Mouse (Mus musculus) gastrocnemius, postnatal 14 days (tissue): ENCODE measurements around the gene Ints3. TPM values are rescaled to one million over a fixed set of nuclear protein-coding genes. Genes with fewer than 3 reads are reported as not detected.
A peak's percentile ranks its signal among the peaks of the same experiment; 100 is the strongest.

ENCODE experiments used
- DNase-seq: peaks from one replicate; pipeline ENCODE4 v3.0.0; 2021; ENCODE audit warnings: mixed read lengths
- intact Hi-C: fragments of 180-260 bp; cut with DNase I; formaldehyde crosslinking; loops from one replicate; pipeline ENCODE4 v1.15.1; 2025; ENCODE audit warnings: low total_unique reads
- total RNA-seq, 2 experiments: library from RNA; stranded (reverse); gene quantifications; 2 replicates each; pipeline ENCODE4 v1.2.3; 2021

Gene Ints3
- total RNA-seq, 2 experiments from 2014 or later = 15.7 to 17.7 TPM

DNA sequence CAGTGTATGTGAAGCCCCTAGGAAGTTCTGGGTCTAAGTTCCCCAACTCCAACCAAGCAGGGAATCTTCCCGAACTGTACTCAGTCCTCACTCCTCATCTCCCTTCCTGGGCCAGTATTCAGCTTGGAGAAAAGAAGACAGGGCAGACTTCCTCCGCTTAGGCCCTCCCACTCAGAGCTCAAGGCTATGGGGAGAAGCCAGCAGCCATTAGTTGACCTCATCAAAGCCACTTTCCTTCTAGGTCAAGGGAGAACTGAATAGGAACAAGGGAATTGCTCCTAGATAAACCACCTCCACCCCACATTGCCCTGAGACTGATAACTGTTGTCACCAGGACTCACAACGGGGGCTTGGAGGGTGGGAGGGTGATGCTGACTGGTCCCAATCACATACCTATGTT, 29.3 kb downstream of the Ints3 start:
- DNase-seq = no peak
- intact Hi-C loops = no loop called here

DNA sequence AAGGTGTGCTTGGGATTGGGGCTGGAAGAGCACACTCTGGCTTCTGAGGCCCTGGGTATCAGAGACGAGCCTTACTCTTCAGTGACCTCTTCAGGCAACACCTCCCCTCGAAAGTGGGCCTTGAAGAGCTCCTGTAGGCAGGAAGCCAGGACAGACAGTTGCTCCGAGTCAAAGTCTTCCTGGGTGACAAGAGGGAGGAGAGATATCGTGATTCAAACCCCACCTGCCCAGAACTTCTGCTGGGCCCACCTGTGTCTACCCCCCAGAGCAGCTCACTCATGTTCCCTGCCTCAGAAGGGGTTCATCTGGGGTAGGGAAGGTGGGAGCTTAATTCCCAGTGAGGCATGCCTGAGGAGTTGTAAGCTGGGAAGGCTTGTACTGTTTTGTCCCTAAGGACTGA, 32.4 kb downstream of the Ints3 start:
- no peak for DNase-seq
- intact Hi-C loops = no loop called here

DNA sequence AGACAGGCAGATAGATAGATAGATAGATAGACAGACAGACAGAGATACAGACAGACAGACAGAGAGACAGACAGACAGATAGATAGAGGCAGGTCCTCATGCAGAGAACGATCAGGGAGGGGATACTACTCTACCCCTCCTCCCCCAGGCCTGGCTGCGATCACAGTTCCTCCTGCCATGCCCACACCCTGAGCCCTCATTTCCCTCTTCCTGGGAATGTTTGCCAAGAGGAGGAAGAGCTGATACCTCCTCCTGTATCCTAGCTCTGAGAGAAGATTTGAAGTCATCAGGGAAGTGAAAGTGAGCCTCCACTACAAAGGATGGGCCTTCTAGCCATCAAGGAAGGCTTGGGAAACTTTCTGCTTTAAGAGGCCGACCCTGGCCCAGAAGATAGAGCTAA, 37.8 kb downstream of the Ints3 start:
- intact Hi-C loops = no loop called here

DNA sequence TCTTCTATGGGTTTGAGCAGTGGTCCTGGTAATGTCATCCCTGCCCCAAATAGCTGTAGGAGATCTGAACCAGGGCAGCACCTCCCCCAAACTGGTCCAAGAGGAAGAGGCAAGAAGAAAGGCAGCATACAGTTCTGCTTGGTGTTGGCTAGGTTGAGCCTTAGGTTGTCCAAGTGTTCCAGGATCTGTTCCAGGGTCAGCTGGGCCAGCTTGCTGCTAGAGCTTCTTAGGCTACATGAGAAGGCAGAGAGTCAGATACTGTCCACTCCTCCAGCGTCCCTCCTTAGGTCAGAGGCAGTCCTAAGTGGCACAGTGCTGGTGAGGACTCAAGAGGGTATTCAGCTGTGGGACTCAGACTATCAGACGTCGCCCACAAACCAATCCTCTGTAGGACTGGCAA, 40.8 kb downstream of the Ints3 start:
- peak; percentile 32 for DNase-seq
- intact Hi-C loops = no loop called here

More for the DNA sequence above, 37.8 kb downstream of the Ints3 start:
- DNase-seq = no peak

DNA sequence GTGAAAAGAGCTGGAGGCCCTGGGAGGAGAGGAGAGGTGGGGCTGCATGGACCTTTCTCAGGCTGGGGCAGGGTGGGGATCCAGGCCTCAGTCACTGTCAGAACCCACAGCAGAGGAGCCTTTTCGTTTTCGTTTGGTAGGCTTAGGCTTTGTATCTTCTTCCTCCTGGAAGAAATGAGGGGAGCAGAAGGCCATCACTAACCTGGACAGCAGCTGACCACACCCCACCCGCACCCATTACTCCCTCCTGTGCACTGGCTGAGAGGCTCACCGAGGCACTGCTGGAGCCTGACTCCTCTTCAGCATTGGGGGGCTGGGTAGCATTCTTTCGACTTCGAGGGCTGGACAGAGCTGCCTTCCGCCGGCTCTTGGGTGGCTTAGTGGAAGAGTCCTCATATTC, 41.5 kb downstream of the Ints3 start:
- DNase-seq = no peak
- intact Hi-C loops = no loop called here

DNA sequence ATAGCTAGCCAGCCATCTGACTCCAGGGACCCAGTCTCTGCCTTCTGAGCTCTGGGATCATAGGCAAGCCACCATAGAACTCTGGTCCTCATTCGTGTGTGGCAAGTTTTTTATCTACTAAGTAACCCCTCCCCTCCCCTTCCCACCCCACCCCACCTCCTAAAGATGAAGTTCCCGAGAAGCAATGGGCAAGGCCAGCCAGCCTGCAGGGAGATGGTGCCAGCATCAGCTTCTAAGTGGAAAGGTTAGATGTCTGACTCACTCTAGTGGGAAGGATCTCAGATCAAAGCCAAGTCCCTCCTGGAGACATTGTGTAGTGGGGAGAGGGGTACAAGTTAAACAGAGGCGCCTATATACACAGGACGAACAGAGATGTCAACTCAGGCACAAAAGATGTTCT, 42.4 kb downstream of the Ints3 start:
- no peak for DNase-seq
- intact Hi-C loops = no loop called here

DNA sequence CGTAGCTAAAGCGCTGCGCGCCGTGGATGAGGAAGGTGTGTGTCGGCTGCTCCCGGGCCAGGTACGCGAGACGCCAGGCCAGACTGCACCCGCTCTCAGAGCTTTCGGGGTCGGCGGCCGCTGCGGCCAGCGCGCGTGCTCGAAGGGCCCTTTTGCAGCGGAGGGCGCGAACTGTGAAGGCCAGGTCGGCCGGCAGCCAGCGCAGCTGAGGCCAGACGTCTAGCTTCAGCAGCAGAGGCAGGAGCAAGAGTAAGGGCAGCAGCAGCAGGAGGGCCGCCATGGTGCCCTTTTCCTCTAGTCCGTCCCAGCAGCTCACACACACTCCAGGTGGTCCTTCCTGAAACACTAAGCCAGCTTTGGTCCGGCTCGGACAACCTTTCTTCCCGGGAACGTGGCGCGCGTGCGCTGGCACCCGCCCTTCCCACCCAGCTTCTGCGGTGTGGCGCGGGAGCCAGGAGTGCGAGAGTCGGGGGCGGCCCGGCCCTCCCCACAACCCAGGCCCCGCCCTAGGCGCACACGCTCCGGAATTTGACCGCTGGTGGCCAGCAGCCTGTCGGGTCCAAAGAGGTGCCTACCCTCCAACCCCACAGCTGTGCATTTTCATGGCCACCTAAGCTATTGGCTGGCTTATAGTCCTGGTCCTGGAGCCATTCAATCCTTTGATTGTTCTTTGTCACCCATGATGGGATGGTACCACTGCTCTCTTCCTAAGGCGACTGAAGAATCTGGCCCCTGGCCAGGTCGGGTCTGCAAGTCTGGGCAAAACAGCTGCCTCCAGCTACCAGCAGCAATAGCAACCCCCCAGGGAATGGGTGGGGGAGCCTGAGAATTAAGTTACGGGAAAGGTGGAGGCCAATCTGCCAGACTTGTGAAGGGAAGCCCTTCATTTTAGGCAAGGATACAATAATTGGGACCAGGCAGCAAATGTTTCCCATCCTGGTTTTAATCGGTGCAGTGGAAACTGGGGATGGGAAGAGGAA, 43.6 kb downstream of the Ints3 start, which contains the start of gene Slc27a3:
Gene Slc27a3 (minus strand): TSS at position 428 of the 980 bp plus-strand sequence.
- peak; percentile 60 for DNase-seq
- intact Hi-C loops = no loop called here

DNA sequence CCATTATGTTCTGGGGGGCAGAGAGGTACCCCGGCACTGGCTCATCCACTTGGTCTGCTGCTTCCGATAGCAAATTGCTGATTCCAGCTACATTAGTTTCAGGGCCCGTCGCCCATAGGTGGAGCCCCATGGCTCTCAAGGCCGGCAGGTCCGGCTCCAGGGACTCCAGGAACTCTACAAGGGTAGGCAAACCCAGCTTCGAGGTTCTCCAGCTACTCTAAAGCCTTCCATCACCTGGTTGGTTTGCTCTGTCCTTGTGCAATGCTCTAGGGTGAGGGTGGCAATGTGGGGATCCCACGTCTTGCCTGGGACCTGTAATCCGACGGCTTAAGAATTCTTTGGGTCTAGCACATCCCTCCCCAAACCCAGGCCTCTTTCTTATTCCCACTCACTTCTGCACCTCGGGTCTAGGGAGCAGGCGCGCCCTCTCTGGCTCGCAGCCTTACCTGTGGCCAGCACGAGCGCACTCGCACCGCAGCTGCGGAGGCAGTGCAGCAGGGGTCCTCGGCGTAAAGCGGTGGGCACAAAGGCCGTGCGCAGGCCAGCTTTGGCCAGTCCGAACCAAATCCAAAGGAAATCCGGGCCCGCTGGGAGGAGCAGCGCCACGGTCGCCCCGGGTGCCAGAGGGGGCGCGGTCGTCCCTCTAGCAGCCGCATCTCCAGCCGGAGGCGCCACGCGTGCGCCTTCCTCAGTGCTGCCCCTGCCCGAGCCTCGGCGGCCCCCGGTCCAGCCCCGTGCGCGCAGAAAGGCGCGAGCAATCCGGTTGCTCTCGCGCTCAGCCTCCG, 44.5 kb downstream of the Ints3 start:
- peak; percentile 53 for DNase-seq
- intact Hi-C loops = no loop called here

DNA sequence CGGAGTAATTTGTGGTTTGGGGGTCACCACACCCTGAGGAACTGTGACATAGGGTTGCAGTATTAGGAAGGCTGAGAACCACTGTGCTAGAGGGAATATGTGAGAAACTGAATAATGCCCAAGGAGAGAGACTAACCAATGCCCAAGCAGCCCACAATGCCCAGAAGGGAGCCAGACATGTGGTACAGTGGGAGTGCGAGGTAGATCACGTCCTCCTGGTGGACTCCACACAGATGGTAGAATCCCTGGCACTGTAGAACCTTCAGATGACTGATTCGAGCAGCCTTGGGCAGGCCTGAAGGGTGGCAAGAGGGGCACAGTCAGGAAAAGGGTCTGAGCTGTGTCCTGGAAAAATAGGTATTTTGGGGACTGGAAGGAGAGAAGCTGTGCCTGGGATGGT, 45.2 kb downstream of the Ints3 start:
- DNase-seq = no peak
- intact Hi-C loops = no loop called here

DNA sequence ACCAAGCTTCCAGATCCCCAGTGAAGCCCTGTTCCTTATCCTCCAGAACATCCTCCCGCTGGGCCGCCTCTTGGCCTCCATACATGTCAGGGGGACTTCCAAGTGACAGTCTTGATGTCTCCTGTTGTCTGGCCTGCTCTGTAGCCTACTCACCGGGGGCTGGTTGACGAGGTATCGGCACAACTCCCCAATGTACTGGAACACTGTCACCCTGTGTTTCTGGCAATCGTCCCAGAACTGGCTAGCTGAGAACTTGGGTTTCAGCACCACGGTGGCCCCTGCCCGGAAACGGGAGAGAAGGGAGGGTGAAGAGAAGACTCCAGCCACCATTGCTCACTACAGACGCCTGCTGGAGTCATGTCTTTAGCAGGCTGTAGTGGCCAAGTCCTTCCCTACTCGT, 45.9 kb downstream of the Ints3 start:
- intact Hi-C loops = no loop called here
- DNase-seq = peak; percentile 44

DNA sequence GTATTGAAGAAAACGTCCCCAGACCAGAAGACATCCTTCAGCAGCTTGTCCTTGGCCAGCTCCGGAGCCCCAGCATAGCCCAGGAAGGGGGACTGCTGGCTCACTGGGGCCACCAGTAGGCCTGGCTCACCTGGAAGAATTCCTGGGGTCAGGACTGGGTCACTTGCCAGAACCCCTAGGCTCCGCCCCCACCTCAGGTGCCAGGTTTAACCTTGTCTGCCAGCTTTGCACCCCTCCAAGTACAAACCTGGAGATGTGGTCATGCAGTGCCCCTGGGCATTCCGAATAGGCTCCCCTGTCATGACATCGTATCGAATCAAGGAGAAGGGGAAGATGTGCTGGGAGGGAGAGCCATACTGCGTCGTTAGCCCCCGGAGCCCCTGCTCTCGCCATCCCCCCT, 46.6 kb downstream of the Ints3 start:
- no peak for DNase-seq

DNA sequence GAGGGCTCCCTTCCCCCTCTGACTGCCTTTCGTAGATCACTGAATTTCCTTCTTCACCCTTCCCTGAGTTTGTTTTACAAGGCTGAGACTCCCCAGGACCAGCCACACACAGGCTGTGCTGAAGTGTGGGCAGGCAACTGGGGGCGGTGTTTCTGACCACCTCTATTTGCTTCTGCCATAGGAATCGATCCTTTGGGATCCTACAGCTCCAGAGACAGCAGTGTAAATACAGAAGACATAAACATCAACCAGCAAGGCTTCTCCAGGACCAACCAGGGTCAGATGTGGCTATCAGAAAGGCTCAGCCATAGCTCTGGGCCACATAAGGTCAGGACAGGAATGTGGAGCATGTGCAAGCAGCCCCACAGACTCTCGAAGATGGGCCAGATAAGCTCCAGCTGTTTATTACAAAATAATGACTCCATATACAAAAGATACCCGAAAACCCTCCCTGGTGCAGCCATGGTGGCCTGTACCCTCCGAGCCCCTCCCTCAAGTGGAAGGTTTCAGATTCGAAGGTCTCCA, 48.5 kb downstream of the Ints3 start:
- no peak for DNase-seq
- intact Hi-C loops = no loop called here

More for the DNA sequence above, 46.6 kb downstream of the Ints3 start:
- intact Hi-C loops = no loop called here

DNA sequence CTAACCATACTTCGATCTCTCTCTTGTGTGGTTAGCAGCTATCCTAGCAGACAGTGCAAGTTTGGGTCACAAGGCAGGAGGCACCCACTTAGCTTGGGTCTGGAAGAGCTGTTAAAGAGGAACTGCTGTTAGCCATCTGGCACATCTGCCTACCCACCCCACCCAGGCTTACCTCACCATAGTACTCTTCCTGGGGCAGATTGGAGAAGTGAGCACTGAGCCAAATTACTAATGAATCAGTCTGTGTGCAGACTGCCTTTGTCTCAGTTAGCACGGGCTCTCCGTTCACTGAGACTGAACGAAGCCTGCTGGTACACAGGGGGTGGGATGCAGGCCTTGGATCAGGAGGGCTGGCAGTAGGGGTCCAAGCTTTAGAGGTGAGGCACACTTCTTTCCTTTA, 49.7 kb downstream of the Ints3 start:
- DNase-seq = no peak
- intact Hi-C loops = no loop called here

DNA sequence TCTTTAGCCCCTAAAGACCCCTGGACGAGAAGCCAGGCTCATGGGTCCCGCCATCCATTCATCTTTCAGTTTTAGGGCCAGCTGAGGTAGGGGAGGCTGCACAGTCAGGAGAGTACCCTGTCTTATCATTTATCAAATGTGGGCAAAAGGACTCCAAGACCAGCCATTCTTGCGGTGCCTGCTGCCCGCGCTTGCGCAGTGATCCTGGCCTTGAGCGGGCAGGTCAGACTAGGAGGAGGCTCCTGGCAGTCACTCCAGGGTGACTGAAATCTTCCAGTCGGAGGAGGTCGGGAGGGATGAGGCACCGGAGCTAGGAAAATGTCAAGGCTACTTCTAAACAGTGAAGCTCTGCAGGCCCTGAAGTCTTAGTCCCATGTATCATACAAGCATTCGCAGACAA, 51.7 kb downstream of the Ints3 start:
- intact Hi-C loops = no loop called here
- DNase-seq = no peak

DNA sequence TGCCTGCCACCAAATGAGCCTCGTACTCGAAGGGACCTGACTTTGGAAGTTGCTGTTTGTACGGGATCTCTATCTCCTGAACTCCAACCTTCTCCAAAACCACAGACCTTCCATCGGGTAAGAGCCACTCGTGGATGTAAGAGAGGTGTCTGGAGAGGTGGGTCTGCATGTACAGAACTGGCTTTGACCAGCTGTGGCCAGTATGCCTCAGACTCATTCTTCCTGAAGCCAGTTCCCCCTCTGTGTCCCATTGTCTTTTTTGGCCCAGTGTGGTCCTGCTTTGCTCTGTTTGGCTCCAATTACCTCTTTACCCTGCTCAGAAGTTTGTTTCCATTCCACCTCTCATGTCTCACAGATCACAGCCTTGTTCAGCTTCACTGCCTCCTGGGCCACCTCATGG, 54.9 kb downstream of the Ints3 start:
- no peak for DNase-seq
- intact Hi-C loops = loop anchor here (10.0 kb wide), 1 partner anchor 114 kb away; the partner anchor contains the start of gene Dennd4b

DNA sequence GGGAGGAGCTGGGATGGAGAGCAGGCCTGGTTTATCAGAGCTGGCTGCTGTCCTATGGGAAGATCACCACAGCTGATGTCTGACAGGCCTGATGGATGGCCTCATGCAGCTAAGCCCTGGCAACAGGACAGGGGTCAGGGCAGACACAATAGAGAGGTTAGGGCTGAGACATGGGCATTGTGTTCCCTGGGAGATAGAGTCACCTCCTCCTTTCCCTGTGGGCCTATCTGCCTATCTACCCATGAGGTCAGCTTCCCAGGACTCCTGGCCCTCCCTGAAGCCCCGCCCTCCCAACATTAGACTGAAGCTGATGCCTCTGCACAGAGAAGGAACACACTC, 57.2 kb downstream of the Ints3 start:
- DNase-seq = no peak
- intact Hi-C loops = loop anchor here (10.0 kb wide), 1 partner anchor 111 kb away; the partner anchor contains the start of gene Dennd4b

DNA sequence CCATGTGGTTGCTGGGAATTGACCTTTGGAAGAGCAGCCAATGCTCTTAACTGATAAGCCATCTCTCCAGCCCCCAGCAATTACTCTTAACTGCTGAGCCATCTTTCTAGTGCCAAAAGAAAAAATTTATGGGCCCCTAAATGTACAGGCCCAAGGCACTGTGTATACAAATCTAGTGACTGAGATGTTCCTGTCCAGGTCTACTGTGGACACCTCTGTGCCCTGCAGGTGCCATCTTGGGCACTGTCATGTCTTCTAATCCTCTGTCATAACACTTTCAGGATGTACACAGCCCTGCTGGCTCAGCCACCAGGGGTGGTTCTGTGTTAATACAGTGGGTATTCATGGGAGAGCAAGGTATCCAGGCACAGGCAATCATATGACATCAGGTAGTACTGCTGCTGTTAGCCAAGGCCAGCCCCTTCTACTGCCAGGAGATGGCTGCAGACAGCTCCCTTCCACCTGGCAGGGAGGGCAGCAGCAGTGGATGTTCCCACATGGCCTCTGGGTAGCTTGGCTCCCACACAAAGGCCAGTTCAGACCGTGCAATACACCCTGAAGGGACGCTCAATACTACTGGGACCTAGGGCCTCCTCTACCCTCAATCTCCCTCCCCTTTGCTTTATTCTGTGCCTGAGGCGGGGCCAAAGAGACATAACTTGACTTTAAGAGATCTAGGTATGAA, 57.7 kb downstream of the Ints3 start:
- DNase-seq = no peak
- intact Hi-C loops = loop anchor here (10.0 kb wide), 1 partner anchor 111 kb away; the partner anchor contains the start of gene Dennd4b

DNA sequence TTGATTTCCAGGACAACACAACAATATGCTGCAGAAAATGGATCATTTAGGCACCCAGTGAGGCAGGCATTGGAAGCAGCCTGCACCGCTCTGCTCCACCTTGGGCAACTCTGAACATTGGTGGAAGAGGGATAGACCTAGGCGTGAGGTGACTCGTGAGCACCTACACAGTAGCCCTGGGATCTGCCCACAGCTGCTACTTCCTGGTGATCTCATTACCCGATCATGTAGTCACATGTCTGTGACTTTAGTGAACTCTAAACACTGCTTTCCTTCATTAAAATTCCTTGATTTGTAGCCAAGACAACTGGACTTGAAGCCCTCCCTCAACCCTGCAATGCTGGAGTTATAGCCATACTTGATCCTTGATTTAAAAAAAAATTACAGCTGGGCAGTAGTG, 59.1 kb downstream of the Ints3 start:
- intact Hi-C loops = loop anchor here (5.0 to 10.0 kb wide), 3 partner anchors 82 to 157 kb away; partner anchors contain the start of genes Dennd4b and Gatad2b
- DNase-seq = no peak

DNA sequence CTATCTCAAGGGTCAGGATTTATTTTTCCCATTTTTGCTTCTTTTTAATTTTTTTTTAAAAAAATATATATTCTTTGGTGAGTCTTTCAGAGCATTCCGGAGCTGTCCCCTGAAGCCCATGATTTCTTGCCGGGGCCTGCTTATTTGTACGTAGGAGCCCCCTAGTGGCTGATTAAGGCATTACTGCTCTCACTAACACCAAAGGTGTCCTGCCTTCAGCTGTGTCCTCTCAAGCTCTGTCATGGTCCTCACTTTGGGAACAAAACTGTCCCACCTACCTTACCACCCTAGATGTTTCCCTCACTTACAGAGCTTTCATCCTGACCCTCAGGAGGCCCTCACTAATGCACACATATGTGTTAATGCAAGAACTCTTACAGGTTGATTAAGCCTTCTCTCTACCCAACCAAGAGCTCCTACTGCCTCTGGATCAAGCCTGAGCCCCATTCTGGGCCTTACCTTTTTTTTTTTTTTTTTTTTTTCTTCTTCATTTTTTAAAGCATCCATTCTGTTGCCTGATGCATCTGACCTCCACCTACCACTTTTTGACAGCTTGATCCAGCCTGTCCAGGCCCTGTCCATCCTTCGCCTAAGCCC, 59.9 kb downstream of the Ints3 start:
- intact Hi-C loops = loop anchor here (5.0 to 10.0 kb wide), 3 partner anchors 81 to 156 kb away; partner anchors contain the start of genes Dennd4b and Gatad2b
- DNase-seq = peak; percentile 77
